Mouse (Mus musculus) lung, embryonic 16.5 days (tissue): ENCODE data around the gene Ptprt. TPM values are rescaled to one million over a fixed set of nuclear protein-coding genes. Genes with fewer than 3 reads are reported as not detected.

Experiments used
- ATAC-seq: fragments of 200-750 bp; cut with Nextera tagmentation; 2 replicates; pipeline ENCODE4 v1.8.0; 2017; ENCODE audit warnings: low read depth, mild to moderate bottlenecking, moderate library complexity
- H3K27ac ChIP-seq: fragments of 300-500 bp; sonication (generic); 2 replicates; pipeline ENCODE4 v1.5.1; 2014; ENCODE audit warnings: mild to moderate bottlenecking, control low read depth, low read length
- H3K27me3 ChIP-seq: fragments of 300-500 bp; sonication (generic); 2 replicates; pipeline ENCODE4 v1.6.1; 2014; ENCODE audit warnings: low read depth, low read length, mixed read lengths; ENCODE audit not compliant: control insufficient read depth, insufficient read depth
- H3K36me3 ChIP-seq: fragments of 300-500 bp; sonication (generic); 2 replicates; pipeline ENCODE4 v1.6.1; 2014; ENCODE audit warnings: low read length; ENCODE audit not compliant: control insufficient read depth, insufficient read depth
- H3K4me1 ChIP-seq: fragments of 300-500 bp; sonication (generic); replicated peaks from 2 replicates; pipeline ENCODE4 v1.6.1; 2014; ENCODE audit warnings: low read length, mixed read lengths; ENCODE audit not compliant: control insufficient read depth, insufficient read depth
- H3K4me2 ChIP-seq: fragments of 300-500 bp; sonication (generic); 2 replicates; pipeline ENCODE4 v1.6.1; 2014; ENCODE audit warnings: low read depth, low read length, control low read depth
- H3K4me3 ChIP-seq: fragments of 300-500 bp; sonication (generic); 2 replicates; pipeline ENCODE4 v1.5.1; 2014; ENCODE audit warnings: mild to moderate bottlenecking, low read length, control low read depth
- H3K9ac ChIP-seq: fragments of 300-500 bp; sonication (generic); 2 replicates; pipeline ENCODE4 v1.6.1; 2014; ENCODE audit warnings: low read length, control low read depth
- H3K9me3 ChIP-seq: fragments of 300-500 bp; sonication (generic); 2 replicates; pipeline ENCODE4 v1.6.1; 2016; ENCODE audit warnings: low read length; ENCODE audit not compliant: control insufficient read depth
- WGBS: fragments of 180-500 bp; shearing (Covaris S2); extraction: QIAGEN DNeasy Blood & Tissue Kit; methylation state at CpG from one replicate; pipeline ENCODE4 v1.1.7; 2014; 5-methylcytosine and 5-hydroxymethylcytosine counted together
- polyA plus RNA-seq: library from polyadenylated mRNA; unstranded; fragments of >200 nt; fragmentation: Nextera tagmentation; extraction: Ambion mirVana; gene quantifications from 2 replicates; pipeline ENCODE4 v1.2.1, GENCODE M21; 2015

Gene Ptprt
- polyA plus RNA-seq, 1 experiment from 2014 or later = 0.62 TPM

GRCm38 (mm10) chr2:161833846-161834245 is 827.1 kb downstream of the Ptprt start:
- 59% methylated on average over 2 of the region's 2 CpGs for WGBS
- no peak for ATAC-seq
- H3K4me1 ChIP-seq = no peaks in the 10 kb centered on the region
- no peaks in the 10 kb centered on the region for H3K27me3 ChIP-seq
- no peak overlapping the region for H3K9ac ChIP-seq
- H3K27ac ChIP-seq = no peak overlapping the region
- no peak overlapping the region for H3K4me2 ChIP-seq
- no peak overlapping the region for H3K4me3 ChIP-seq
- H3K36me3 ChIP-seq = no peaks in the 10 kb centered on the region
- H3K9me3 ChIP-seq = no peaks in the 10 kb centered on the region

GRCm38 (mm10) chr2:161813326-161813725 is 847.6 kb downstream of the Ptprt start:
- Histone ChIP-seq H3K36me3 (no peaks in the 10 kb centered on the region), H3K9ac (no peak overlapping the region), H3K4me1 (no peaks in the 10 kb centered on the region), H3K9me3 (no peaks in the 10 kb centered on the region), H3K27me3 (no peaks in the 10 kb centered on the region), H3K4me3 (no peak overlapping the region), H3K27ac (no peak overlapping the region), H3K4me2 (no peak overlapping the region)
- no peak for ATAC-seq
- 86% methylated on average over 1 of the region's 1 CpGs for WGBS

GRCm38 (mm10) chr2:161808086-161808801 is 852.7 kb downstream of the Ptprt start:
- Histone ChIP-seq H3K4me2 (no peak overlapping the region), H3K9ac (no peak overlapping the region), H3K4me1 (no peaks in the 10 kb centered on the region), H3K27ac (no peak overlapping the region), H3K4me3 (no peak overlapping the region), H3K27me3 (no peaks in the 10 kb centered on the region), H3K36me3 (no peaks in the 10 kb centered on the region), H3K9me3 (no peaks in the 10 kb centered on the region)
- ATAC-seq = no peak
- 56% methylated on average over 9 of the region's 9 CpGs for WGBS

GRCm38 (mm10) chr2:161806287-161807007 is 854.5 kb downstream of the Ptprt start:
- Histone ChIP-seq H3K27ac (no peak overlapping the region), H3K9ac (no peak overlapping the region), H3K9me3 (no peaks in the 10 kb centered on the region), H3K4me3 (no peak overlapping the region), H3K36me3 (no peaks in the 10 kb centered on the region), H3K4me2 (no peak overlapping the region), H3K27me3 (no peaks in the 10 kb centered on the region), H3K4me1 (no peaks in the 10 kb centered on the region)
- no peak for ATAC-seq
- 54% methylated on average over 8 of the region's 8 CpGs for WGBS

GRCm38 (mm10) chr2:161799946-161800345 is 861.0 kb downstream of the Ptprt start:
- no peak for ATAC-seq
- 81% methylated on average over 6 of the region's 6 CpGs for WGBS
- no peaks in the 10 kb centered on the region for H3K27me3 ChIP-seq

GRCm38 (mm10) chr2:161767528-161767927 is 893.4 kb downstream of the Ptprt start:
- H3K9ac ChIP-seq = no peak overlapping the region
- no peaks in the 10 kb centered on the region for H3K9me3 ChIP-seq
- no peaks in the 10 kb centered on the region for H3K36me3 ChIP-seq
- WGBS = 75% methylated on average over 2 of the region's 2 CpGs
- no peaks in the 10 kb centered on the region for H3K27me3 ChIP-seq
- H3K4me2 ChIP-seq = no peak overlapping the region
- no peak overlapping the region for H3K4me3 ChIP-seq
- no peak overlapping the region for H3K27ac ChIP-seq
- H3K4me1 ChIP-seq = no peaks in the 10 kb centered on the region
- no peak for ATAC-seq

More at GRCm38 (mm10) chr2:161799946-161800345, 861.0 kb downstream of the Ptprt start:
- H3K9ac ChIP-seq = no peak overlapping the region
- H3K36me3 ChIP-seq = no peaks in the 10 kb centered on the region
- H3K9me3 ChIP-seq = no peaks in the 10 kb centered on the region
- no peak overlapping the region for H3K4me3 ChIP-seq
- no peaks in the 10 kb centered on the region for H3K4me1 ChIP-seq
- no peak overlapping the region for H3K27ac ChIP-seq
- no peak overlapping the region for H3K4me2 ChIP-seq

GRCm38 (mm10) chr2:161713024-161713423 is 947.9 kb downstream of the Ptprt start:
- no peaks in the 10 kb centered on the region for H3K36me3 ChIP-seq
- 34% methylated on average over 4 of the region's 4 CpGs for WGBS

GRCm38 (mm10) chr2:161709316-161709715 is 951.6 kb downstream of the Ptprt start:
- Histone ChIP-seq H3K9me3 (no peaks in the 10 kb centered on the region), H3K36me3 (no peaks in the 10 kb centered on the region), H3K27me3 (no peaks in the 10 kb centered on the region), H3K4me1 (no peaks in the 10 kb centered on the region), H3K4me3 (no peak overlapping the region), H3K27ac (no peak overlapping the region), H3K4me2 (no peak overlapping the region), H3K9ac (no peak overlapping the region)
- WGBS = 66% methylated on average over 5 of the region's 5 CpGs
- no peak for ATAC-seq

More at GRCm38 (mm10) chr2:161713024-161713423, 947.9 kb downstream of the Ptprt start:
- H3K27me3 ChIP-seq = no peaks in the 10 kb centered on the region
- H3K27ac ChIP-seq = no peak overlapping the region
- no peak overlapping the region for H3K4me2 ChIP-seq
- no peak overlapping the region for H3K4me3 ChIP-seq
- H3K9me3 ChIP-seq = no peaks in the 10 kb centered on the region
- ATAC-seq = no peak
- no peak overlapping the region for H3K9ac ChIP-seq
- no peaks in the 10 kb centered on the region for H3K4me1 ChIP-seq

GRCm38 (mm10) chr2:161706386-161706915 is 954.5 kb downstream of the Ptprt start:
- WGBS = 82% methylated on average over 7 of the region's 7 CpGs
- Histone ChIP-seq H3K27ac (no peak overlapping the region), H3K27me3 (no peaks in the 10 kb centered on the region), H3K4me3 (no peak overlapping the region), H3K4me1 (no peaks in the 10 kb centered on the region), H3K36me3 (no peaks in the 10 kb centered on the region), H3K9me3 (no peaks in the 10 kb centered on the region), H3K4me2 (no peak overlapping the region), H3K9ac (no peak overlapping the region)
- ATAC-seq = no peak
